Mouse (Mus musculus) thymus, postnatal 14 days (tissue): ENCODE data around the gene Slc35f6.

Source experiments
- DNase-seq: peaks from one replicate; pipeline ENCODE4 v3.0.0; 2021

Gene Slc35f6

DNA sequence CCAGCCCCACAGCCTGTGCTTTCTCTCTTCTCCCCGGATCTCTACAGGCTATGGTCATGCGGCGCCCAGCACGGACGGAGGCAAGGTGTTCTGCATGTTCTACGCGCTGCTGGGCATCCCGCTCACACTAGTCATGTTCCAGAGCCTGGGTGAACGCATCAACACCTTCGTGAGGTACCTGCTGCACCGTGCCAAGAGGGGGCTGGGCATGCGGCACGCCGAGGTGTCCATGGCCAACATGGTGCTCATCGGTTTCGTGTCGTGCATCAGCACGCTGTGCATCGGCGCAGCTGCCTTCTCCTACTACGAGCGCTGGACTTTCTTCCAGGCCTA, 25.9 kb upstream of the Slc35f6 start:
- DNase-seq: no peak

DNA sequence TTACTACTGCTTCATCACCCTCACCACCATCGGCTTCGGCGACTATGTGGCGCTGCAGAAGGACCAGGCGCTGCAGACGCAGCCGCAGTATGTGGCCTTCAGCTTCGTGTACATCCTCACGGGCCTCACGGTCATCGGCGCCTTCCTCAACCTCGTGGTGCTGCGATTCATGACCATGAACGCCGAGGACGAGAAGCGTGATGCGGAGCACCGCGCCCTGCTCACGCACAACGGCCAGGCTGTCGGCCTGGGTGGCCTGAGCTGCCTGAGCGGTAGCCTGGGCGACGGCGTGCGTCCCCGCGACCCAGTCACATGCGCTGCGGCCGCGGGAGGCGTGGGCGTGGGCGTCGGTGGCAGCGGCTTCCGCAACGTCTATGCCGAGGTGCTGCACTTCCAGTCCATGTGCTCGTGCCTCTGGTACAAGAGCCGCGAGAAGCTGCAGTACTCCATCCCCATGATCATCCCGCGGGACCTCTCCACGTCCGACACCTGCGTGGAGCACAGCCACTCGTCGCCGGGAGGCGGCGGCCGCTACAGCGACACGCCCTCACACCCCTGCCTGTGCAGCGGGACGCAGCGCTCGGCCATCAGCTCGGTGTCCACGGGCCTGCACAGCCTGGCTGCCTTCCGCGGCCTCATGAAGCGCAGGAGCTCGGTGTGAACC, 25.4 kb upstream of the Slc35f6 start:
- peak; percentile 40 for DNase-seq

DNA sequence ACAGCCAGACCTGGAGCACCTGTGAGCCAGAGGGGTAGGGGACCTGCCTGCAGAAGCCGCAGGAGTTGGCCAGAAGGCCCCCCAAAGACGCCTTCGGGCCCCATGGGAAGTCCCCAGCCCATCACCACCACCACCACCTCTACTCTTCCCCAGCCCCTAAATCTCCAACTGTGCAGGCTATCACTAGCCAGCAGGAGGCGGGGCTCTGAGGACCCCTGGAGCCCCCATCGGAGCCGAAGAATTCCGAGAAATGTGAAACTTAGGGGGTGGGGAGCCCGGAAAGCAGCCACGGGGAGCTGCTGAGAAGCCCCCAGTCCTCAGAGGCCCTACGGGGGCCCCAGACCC, 24.9 kb upstream of the Slc35f6 start:
- DNase-seq: no peak

DNA sequence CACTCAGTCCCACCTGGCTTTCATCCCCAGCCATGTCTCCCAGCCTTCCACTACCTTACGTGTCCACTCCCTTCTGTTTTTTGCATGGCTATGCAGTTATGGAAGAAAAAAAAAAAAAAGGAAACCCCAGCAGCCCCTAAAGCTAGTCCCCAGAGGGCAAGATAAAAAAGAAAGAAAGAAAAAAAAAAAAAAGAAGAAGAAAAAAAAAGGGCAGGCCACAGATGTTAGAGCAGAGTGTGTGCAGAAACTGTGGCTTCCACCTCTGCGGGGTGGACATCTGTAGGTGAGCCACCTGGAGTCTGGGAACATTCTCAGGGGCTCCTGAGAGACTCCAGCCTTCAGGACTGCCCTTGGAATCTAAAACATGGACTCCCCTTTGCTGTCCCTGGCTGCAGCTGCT, 24.4 kb upstream of the Slc35f6 start:
- DNase-seq: no peak

DNA sequence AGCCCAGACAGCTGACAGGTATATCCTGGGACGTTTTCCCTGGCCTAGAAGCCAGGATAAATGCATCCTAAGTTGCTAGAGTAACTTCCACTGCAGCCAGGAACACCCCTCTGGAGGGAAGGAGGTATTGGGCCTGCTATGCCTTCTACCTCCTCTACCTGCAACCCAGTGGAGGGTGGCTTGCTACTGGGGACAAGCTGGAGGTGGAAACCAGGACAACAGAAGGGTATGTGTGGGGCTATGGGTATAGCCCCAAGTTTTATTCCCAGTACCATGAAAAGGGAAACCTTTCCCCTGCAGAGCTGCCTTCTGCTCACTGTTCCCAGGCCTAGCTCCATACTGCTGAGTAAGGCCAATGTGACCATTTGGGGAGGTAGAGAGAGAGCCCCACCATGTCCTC, 23.4 kb upstream of the Slc35f6 start:
- DNase-seq: no peak

DNA sequence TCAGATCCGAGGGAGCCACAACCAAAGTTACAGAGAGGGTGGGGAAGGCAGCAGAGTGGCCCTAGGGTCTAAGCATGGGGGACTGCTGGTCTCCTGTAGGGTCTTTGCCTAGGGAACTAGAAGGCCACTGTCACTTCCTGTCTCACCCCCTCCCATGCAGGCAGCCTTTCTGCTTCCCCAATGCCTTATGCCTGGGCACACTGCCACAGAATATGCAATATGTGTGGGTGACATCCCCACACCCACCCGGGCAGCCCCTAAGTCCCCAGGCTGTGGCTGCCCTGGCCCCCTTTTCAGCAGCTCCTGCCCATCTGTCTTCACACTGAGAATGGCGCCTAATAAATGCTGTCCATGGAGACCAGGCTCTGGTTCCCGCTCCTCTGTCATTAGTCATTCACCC, 22.8 kb upstream of the Slc35f6 start:
- DNase-seq: no peak

DNA sequence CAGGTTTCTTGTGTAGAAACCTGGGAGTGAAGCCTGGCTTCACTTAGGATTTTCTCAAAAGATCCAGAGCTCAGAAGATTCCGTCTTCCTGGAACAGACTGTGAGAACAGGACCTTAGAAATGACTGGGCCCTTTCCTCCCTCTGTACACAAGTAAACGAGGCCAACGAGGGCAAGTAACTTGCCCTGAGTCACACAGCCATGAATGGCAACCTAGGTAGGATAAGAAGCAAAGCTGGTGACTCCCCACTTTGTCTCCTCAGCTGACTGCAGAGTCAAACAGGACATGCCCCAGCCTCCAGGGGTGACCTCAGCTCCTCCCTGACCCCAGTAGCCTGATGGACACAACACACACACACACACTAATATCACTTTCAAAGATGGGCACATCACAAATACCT, 22.4 kb upstream of the Slc35f6 start:
- DNase-seq: no peak

DNA sequence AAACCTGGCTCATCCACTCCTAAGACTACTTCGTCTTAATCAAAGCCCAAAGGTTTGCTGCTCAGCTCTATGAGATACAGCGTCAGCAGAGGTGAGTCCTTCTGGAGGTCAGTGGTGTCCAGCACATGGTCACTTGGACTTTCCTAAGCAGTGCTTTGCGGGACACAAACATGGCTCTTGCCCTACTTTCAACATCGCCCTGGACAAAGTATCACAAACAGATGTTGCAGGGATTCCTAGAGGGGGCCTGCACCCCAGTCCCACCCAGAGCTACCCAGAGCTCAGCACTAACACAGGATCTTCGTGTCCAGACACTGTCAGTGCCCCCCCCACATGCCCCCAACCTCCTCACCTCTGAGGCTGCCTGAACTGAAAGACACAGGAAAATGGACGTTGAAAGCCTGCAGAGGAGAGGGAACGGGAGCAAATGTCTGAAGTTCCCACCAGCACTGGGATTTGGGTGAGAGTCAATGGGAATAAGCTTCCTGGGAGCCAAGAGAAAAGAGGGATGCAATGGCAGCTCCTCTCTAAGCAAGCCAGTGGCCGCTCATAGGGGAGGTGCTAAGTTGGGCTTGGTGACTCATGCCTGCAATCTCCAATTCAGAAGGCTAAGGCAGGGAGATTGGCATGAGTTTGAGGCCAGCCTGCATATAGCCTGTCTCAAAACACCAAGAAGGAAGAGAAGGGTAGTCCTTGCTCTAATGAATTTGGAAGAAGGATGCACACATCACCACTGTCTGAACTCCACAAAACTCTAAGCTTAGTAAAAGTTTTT, 21.2 kb upstream of the Slc35f6 start:
- DNase-seq: no peak

DNA sequence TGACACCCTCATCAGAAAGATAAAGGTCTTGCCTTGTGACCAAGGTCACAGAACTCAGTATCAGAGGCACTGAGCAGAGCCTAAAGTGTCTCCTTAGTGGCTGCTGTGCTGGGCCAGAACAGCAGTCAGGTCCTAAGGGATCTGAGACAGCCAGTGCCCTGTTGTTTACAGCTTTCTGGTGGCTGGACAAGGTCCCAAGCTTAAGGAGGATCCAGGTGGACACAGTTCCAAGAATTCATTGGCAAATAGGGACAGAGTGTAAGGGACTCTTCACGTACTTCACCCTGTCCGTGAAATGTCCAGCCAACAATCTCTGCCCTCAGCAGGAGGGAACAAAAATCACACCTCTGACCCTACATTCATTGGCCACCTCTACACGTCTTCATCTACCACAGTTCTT, 19.2 kb upstream of the Slc35f6 start:
- no peak for DNase-seq

DNA sequence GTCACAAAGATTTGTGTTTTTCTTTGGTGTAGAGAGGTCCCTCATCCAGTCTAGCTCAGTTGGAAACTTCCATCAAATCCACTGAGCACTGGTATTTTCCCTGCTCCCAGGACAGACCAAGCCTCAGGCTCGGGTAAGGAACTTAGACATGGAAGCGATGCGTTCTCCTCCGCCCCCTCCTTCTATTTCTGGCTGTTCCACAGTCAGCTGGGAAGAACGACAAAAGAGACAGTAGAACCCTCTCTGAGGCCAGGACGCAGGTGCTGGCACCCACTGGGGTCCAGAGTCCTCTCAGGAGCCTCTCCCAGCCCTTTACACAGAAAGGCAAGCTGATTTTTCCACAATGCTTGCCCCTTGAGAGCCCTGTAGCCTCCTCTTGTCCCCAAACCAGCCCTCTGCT, 17.3 kb upstream of the Slc35f6 start:
- no peak for DNase-seq

DNA sequence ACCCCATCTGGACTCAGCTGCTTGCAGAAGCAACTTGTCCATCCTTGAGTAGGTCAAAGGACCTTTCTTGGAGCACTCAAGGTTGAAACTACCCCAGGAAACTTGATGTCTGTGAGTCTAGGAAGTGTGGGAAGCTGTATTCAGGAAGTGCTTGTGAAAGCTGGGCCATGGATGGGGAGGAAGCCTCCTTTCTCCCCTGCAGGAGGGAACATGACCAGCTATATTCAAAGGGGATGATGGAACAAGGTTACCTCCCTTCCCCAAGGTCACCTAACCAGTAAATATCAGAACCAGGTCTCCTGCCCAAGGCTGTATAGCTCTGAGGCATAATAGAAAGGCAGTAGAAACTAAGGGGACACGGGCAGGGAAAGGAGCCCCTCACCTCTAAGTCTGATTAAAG, 15.6 kb upstream of the Slc35f6 start:
- no peak for DNase-seq

DNA sequence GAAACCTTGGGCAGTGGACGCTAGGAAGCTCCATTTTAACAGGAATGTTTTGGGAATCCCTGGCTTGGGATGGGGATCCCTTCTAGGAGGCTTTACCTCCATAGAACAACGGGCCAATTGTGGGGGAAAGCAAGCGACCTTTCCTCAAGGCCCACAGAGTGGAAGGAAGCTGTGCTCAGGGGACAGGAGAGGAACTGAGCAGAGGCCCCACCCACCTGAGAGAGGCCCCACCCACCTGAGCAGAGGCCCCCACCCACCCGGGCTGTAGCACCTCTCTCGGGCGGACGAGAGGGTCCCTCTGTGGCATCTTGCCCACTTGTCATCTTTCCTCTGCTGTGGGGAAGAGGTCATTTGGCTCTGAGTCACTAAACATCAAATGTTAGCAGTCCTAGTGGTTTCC, 10.7 kb upstream of the Slc35f6 start:
- no peak for DNase-seq

DNA sequence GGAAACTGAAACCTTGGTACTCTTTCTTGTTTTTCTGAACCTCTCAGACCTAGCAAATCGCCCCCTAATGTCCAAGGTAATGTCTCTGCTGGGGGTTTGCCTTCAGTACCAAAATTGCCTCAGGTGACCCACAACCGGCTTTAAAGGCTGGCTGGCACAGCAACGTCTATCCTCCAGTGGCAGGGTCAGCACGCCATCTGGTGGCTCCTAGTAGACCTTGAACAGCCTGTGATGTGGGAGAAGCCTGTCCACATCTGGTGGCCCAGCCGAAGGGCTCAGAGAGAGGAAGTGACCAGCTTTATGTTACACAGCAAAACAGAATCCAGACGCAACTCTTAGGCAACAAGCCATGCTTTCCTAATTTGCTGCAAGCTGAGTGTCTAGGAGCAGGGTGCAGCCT, 9.7 kb upstream of the Slc35f6 start:
- DNase-seq: peak; percentile 49

DNA sequence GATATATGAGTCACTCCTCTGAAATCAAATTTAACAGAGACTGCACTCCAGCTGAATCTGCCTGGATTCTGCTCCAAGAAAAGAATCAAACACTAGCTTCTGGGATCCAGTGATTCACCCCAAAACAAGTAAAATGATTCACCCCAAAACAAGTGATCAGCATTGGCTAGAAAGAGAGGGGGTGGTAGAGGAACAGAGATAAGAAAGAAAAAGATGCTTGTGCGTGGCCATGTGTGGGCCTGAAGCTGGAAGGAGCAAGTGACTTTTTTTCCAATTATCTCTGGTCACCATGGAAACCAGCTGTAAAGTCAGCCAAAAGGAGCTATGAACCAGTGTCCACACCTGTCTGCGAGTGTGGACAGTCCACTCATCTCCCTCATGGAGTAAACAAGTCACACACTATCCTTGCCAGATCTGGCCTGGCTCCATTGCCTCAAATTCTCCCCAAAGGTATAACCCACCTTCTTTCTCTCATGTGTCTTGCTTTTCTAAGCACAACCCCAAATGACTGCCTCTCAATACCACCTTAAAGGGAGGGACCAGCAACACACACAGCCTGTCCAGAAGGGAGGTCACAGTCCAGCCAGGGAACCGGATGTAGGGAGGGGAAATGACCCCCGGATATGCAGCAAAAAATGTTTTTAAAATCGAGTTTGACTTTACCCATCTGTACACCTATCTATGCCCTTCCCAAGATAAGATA, 4.1 kb upstream of the Slc35f6 start:
- DNase-seq: no peak

DNA sequence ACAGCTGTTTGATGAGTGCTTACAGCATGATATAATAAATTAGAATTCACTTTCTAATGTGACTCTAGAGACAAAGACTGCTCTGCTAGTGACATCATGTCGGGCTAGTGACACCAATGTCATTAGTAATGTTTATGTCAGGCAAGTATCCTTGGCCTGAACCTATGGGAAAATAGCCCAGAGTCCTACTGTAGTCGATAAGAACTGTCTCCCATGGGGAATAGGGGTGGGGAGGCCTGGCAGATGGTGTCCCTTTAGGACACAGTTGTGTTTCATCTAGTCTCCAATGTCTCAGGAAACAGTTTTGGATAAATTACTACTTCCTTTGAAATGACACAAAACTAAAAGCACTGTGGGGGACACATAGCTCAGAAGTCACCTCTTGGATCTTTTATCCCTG, 1.7 kb upstream of the Slc35f6 start:
- DNase-seq: no peak

DNA sequence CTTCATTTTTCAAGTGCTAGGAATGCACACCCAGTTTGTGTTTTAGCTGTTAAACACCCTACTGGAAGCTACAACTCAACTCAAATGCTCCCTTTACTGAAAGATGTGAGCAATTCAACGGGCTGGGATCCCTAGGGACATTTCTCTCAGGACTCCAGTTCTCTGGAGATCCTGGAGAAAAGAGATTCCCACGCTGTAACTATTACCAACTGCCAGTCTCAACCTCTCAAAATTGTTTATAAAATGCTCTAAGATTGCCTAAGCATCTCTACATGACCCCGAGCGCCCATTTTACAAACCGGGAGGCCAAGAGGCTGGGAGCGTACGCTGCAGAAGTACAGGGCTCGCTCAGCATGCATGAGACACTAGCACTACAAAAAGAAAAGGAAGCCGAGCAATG, 337 bp upstream of the Slc35f6 start:
- no peak for DNase-seq

DNA sequence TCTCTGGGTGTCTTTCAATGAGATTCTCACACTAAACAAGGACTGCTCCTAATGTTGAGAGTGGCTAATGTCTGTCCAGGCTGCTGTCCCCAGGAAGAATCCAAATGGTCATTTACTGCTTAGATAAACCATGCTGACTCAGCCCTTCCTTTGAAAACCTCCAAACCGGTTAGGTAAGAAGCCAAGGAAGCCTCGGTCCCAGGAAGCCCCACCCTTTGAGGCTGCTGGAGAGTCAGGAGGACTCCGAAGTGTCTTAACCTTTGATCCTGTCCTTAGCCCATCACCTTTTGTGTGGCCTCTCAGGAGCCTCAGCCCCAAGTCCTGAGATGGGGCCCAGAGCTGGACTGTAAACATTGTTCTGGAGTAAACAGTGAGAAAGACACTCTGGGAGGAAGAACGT, 1.8 kb downstream of the Slc35f6 start:
- DNase-seq: no peak

DNA sequence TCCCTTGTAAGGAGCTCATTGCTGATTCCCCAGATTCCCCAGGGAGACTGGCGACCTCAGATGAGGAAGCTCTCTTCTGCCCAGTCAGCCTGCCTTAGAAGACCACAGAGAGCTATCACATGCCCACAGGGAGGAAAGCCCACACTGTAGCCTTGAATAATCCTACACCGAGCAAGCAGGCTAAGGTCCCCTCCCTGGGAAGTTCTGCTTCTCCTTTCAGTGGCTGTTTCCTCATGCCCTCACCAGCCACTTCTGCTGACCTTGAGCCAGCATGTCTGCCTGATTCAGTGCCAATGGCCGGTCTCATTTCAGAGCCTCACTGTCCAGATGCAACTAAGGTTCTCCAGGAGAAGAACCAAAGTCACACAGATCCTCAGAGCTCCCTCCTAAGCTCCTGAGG, 3.0 kb downstream of the Slc35f6 start:
- DNase-seq: no peak

DNA sequence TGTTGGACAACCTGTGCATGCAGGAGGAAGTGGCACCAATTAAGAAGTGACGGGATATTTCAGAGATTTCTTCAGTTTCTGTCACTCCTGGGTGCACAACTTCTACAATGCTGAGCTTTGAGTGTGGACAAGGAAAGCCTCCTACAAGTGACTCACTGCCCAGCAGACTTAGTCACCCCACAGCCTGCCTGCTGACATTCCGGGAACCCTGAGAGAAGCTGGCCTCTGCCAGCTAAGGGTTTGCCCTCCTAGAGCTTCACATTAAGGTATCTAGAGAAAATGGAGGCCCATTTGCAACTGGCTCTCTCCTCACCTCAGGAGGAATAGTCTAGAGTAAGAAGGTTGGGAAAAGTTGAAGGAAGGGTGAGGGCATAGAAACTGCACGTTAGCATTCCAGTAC, 3.8 kb downstream of the Slc35f6 start:
- DNase-seq: no peak

DNA sequence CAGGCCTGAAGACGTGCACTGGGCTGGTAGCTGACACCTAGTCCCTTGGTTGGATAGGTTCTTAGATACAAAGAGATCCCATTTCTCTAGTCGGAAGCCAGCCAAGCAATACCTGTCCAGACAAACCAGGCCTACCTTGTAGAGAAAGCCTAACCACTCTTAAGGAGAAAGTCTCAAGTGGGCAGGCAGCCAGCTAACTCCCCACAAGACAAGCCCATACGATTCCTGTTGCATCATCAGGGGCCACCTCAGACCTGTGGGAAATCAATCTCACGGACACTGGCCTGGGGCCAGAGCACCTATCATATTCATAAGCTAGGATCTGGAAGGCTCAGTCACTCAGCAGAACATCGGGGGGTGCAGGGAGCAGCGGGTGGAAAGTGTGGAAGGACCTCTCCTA, 5.5 kb downstream of the Slc35f6 start:
- DNase-seq: no peak

DNA sequence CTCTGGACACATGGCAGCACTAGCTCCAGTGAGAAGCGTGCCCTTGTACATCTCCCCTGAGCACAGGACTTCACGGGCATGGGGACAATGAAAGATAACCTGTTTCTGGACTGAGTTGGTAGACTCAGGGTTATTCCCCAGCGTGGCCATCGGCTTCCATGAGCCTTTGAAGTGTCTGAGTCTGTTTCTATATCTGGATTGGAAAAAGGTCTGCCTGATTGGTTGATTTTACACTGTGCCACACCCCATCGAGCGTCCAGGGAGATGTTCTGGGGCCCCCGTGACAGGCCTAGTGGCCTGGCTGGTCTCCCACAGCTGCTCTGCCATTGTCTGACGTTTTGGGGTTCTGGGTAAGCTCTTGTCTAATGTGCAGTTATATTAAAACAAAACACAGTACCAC, 7.3 kb downstream of the Slc35f6 start:
- DNase-seq: no peak

DNA sequence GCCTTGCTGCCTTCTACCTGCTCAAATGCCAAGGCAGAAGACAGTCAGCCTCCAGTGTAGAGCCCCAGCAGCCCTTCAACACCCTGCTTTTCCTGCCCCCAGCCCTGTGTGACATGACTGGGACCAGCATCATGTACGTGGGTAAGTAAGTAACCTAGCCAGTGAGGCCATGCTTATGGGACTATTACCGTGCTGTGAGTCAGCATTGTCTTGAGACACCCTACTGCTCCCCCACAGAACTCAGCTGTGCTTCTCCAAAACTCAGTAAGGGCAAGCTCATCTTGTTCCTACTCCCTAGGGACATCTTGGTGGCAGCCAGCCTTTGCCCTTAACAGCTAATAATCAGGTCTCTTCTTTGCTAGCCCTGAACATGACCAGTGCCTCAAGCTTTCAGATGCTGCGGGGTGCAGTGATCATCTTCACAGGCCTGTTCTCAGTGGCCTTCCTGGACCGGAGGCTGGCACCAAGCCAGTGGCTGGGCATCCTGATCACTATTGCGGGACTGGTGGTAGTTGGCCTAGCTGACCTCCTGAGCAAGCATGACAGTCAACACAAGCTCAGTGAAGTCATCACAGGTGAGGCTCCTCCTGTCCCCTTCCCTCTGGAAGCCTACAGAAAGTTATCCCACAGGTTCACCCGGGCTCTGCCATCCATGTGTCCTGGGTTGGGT, 7.9 kb downstream of the Slc35f6 start:
- DNase-seq: no peak

DNA sequence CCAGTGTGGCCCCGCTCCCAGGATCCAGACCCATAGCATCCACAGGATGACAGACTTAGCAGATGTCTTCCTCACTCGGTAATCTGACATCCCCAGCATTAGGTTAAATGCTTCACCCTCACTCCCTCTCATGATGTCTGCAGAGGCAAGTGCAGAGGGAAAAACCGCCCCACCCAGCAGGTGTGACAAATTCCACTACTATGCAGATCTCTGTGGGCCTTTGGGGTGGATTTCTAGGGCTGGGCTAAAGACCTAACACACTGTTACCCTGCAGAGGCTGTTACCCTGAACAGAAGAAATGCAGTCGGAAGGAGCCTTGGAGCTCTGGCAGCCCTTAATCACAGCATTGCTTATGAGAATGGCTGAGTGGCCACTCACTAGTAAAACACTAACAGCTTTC, 11.3 kb downstream of the Slc35f6 start:
- no peak for DNase-seq

DNA sequence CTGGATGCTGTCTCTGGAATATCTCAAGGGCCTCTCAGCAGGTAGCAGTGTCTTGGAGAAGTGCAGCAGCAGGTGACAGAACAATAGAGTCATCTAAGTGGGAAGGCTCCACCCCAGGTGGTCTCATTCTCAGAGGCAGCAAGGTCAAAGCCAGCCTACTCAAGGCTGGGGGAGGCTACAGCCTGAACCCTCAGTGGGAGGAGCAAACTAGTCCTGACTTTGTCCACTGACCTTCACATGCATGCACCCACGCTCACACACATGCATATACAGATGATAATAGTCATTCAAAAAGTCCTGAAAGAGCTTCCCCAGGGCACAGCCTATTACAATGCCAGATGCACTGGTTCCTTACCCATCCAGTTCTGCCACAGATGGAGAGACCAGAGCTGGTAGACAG, 12.5 kb downstream of the Slc35f6 start:
- DNase-seq: no peak
